Mouse (Mus musculus) CH12.LX (cell line): ENCODE measurements around the gene Zfp771. TPM values are rescaled to one million over a fixed set of nuclear protein-coding genes. Genes with fewer than 3 reads are reported as not detected.

Experiments used
- DNase-seq: peaks from one replicate; pipeline ENCODE4 v3.0.0-alpha.2; 2013; ENCODE audit errors: extremely low read depth
- H3K27ac ChIP-seq: 2 replicates; pipeline ENCODE4 v1.5.1; 2012; ENCODE audit warnings: low read depth, mild to moderate bottlenecking, control low read depth, moderate library complexity; ENCODE audit not compliant: insufficient read depth
- H3K27me3 ChIP-seq: replicated peaks from 2 replicates; pipeline ENCODE3; 2012; ENCODE audit warnings: inconsistent platforms
- H3K36me3 ChIP-seq, 2 experiments: replicated peaks in 1 of 2; 2 replicates each; pipeline versions ENCODE3 to v1.6.1; 2012; ENCODE audit warnings: inconsistent platforms in 1 of 2, low read length in 1 of 2, mild to moderate bottlenecking in 1 of 2, mixed read lengths in 1 of 2, moderate library complexity in 1 of 2; ENCODE audit not compliant: control insufficient read depth in 1 of 2, insufficient read depth in 1 of 2
- H3K4me1 ChIP-seq, 2 experiments: 2 replicates each; pipeline ENCODE4 v1.6.1; 2012; ENCODE audit warnings: inconsistent platforms in 1 of 2, moderate library complexity in 1 of 2; ENCODE audit not compliant: insufficient read depth in 2 of 2, control insufficient read depth in 1 of 2
- H3K4me2 ChIP-seq: 2 replicates; pipeline ENCODE4 v1.6.1; 2012; ENCODE audit warnings: low read depth, mild to moderate bottlenecking, control low read depth; ENCODE audit not compliant: poor library complexity, insufficient read depth, severe bottlenecking
- H3K4me3 ChIP-seq, 3 experiments: fragments of 150-350 bp in 1 of 3; sonication (generic) in 1 of 3; replicated peaks in 1 of 3; 2 replicates each; pipeline versions ENCODE3 to v1.5.1; 2011 to 2012; ENCODE audit warnings: low read depth in 2 of 3, low read length in 2 of 3, mild to moderate bottlenecking in 2 of 3, moderate library complexity in 2 of 3, control low read depth in 1 of 3, improper control_type of control experiment in 1 of 3, inconsistent platforms in 1 of 3, mixed read lengths in 1 of 3; ENCODE audit not compliant: poor library complexity in 1 of 3
- H3K79me2 ChIP-seq: replicated peaks from 2 replicates; pipeline ENCODE4 v1.6.1; 2012; ENCODE audit warnings: mild to moderate bottlenecking, moderate library complexity; ENCODE audit not compliant: control insufficient read depth, poor library complexity, insufficient read depth, severe bottlenecking; ENCODE audit errors: extremely low read depth
- H3K9ac ChIP-seq: 2 replicates; pipeline ENCODE4 v1.6.1; 2012; ENCODE audit warnings: low read depth, mild to moderate bottlenecking, control low read depth, moderate library complexity; ENCODE audit not compliant: insufficient read depth
- H3K9me3 ChIP-seq: replicated peaks from 2 replicates; pipeline ENCODE3; 2012; ENCODE audit warnings: low read length, inconsistent platforms, mixed read lengths
- CHD1 ChIP-seq: IDR thresholded peaks from 2 replicates; pipeline ENCODE4 v1.6.1; 2012; ENCODE audit warnings: low read depth, low read length, improper control_type of control experiment, inconsistent platforms
- CHD2 ChIP-seq: IDR thresholded peaks from 2 replicates; pipeline ENCODE4 v1.6.1; 2011; ENCODE audit warnings: low read length, improper control_type of control experiment
- E2F4 ChIP-seq: IDR thresholded peaks from 2 replicates; pipeline ENCODE4 v1.6.1; 2011; ENCODE audit warnings: low read depth, low read length, improper control_type of control experiment; ENCODE audit not compliant: insufficient replicate concordance
- EP300 ChIP-seq: IDR thresholded peaks from 2 replicates; pipeline ENCODE4 v1.6.1; 2011; ENCODE audit warnings: low read length, improper control_type of control experiment
- ETS1 ChIP-seq: conservative IDR thresholded peaks from 2 replicates; pipeline ENCODE4 v1.6.1; 2012; ENCODE audit warnings: low read depth, mild to moderate bottlenecking, inconsistent platforms, low read length, improper control_type of control experiment, moderate library complexity
- IRF4 ChIP-seq: IDR thresholded peaks from 2 replicates; pipeline ENCODE4 v1.6.1; 2014; ENCODE audit warnings: low read depth, mild to moderate bottlenecking, inconsistent platforms, low read length, improper control_type of control experiment
- JUN ChIP-seq: IDR thresholded peaks from 2 replicates; pipeline ENCODE4 v1.6.1; 2011; ENCODE audit warnings: low read depth, mild to moderate bottlenecking, low read length, improper control_type of control experiment, moderate library complexity; ENCODE audit not compliant: insufficient read depth
- KAT2A ChIP-seq: IDR thresholded peaks from 2 replicates; pipeline ENCODE4 v1.6.1; 2012; ENCODE audit warnings: low read length, improper control_type of control experiment, inconsistent platforms; ENCODE audit not compliant: insufficient replicate concordance
- MAX ChIP-seq: IDR thresholded peaks from 2 replicates; pipeline ENCODE4 v1.6.1; 2011; ENCODE audit warnings: low read length, improper control_type of control experiment
- MAZ ChIP-seq: IDR thresholded peaks from 2 replicates; pipeline ENCODE4 v1.6.1; 2012; ENCODE audit warnings: low read depth, mild to moderate bottlenecking, inconsistent platforms, low read length, improper control_type of control experiment, moderate library complexity
- MEF2A ChIP-seq: IDR thresholded peaks from 2 replicates; pipeline ENCODE4 v1.6.1; 2014; ENCODE audit warnings: low read depth, mild to moderate bottlenecking, inconsistent platforms, low read length, improper control_type of control experiment, borderline replicate concordance
- MXI1 ChIP-seq: IDR thresholded peaks from 2 replicates; pipeline ENCODE4 v1.6.1; 2011; ENCODE audit warnings: mild to moderate bottlenecking, low read depth, low read length, improper control_type of control experiment
- NELFE ChIP-seq: IDR thresholded peaks from 2 replicates; pipeline ENCODE4 v1.6.1; 2011; ENCODE audit warnings: low read depth, low read length, improper control_type of control experiment
- PAX5 ChIP-seq: IDR thresholded peaks from 2 replicates; pipeline ENCODE4 v1.6.1; 2012; ENCODE audit warnings: low read length, inconsistent platforms, mixed read lengths
- RAD21 ChIP-seq: IDR thresholded peaks from 2 replicates; pipeline ENCODE4 v1.6.1; 2011; ENCODE audit warnings: low read depth, mild to moderate bottlenecking, low read length, improper control_type of control experiment, moderate library complexity
- TCF12 ChIP-seq: IDR thresholded peaks from 2 replicates; pipeline ENCODE4 v1.6.1; 2014; ENCODE audit warnings: low read depth, mild to moderate bottlenecking, inconsistent platforms, low read length, improper control_type of control experiment
- UBTF ChIP-seq: IDR thresholded peaks from 2 replicates; pipeline ENCODE4 v1.6.1; 2012; ENCODE audit warnings: low read depth, mild to moderate bottlenecking, inconsistent platforms, low read length, improper control_type of control experiment, moderate library complexity
- USF2 ChIP-seq: conservative IDR thresholded peaks from 2 replicates; pipeline ENCODE4 v1.6.1; 2011; ENCODE audit warnings: low read depth, low read length, improper control_type of control experiment
- ZC3H11A ChIP-seq: IDR thresholded peaks from 2 replicates; pipeline ENCODE4 v1.6.1; 2012; ENCODE audit warnings: low read depth, mild to moderate bottlenecking, inconsistent platforms, low read length, improper control_type of control experiment
- ZKSCAN1 ChIP-seq: IDR thresholded peaks from 2 replicates; pipeline ENCODE4 v1.6.1; 2012; ENCODE audit warnings: low read depth, inconsistent platforms, low read length, improper control_type of control experiment, borderline replicate concordance
- ZNF384 ChIP-seq: IDR thresholded peaks from 2 replicates; pipeline ENCODE4 v1.6.1; 2012; ENCODE audit warnings: low read depth, low read length, improper control_type of control experiment, inconsistent platforms
- dilution Hi-C: fragments of 300-500 bp; cut with MboI; formaldehyde crosslinking; loops from 2 replicates; pipeline ENCODE4 v1.14.3; 2020; ENCODE audit warnings: low sequenced_read_pairs; ENCODE audit not compliant: extremely low pct_unique_long_range_greater_than_20kb, extremely low pct_ligation_motif_present
- in situ Hi-C: fragments of 300-500 bp; cut with MboI; formaldehyde crosslinking; loops from 3 replicates; pipeline ENCODE4 v1.14.3; 2019; ENCODE audit warnings: low sequenced_read_pairs, low pct_ligation_motif_present, low pct_unique_long_range_greater_than_20kb, mixed read lengths
- polyA plus RNA-seq: library from polyadenylated mRNA; unstranded; fragments of >175 nt; gene quantifications from 2 replicates; pipeline ENCODE4 v1.2.1, GENCODE M21; 2012; ENCODE audit warnings: low read depth; ENCODE audit not compliant: insufficient read length
- total RNA-seq, 2 experiments: library from RNA; depleted of rRNA; stranded (reverse); fragments of 300-350 nt in 1 of 2; fragments of >200 nt in 1 of 2; gene quantifications; 2 replicates each; pipeline ENCODE4 v1.2.3; 2012 to 2014

Gene Zfp771
- total and polyA plus RNA-seq, 3 experiments: 26.5 to 35.5 (median 27.0) TPM

GRCm38 (mm10) chr7:127281114-127281513 is 37.0 kb downstream of the Zfp771 start:
- TF ChIP-seq RAD21 (no peak), KAT2A (no peak), NELFE (no peak), MXI1 (no peak), IRF4 (no peak), PAX5 (no peak), MAZ (no peak), E2F4 (no peak), MAX (no peak), USF2 (no peak), EP300 (no peak), ETS1 (no peak), MEF2A (no peak), ZKSCAN1 (no peak), JUN (no peak), CHD2 (no peak), ZC3H11A (no peak), CHD1 (no peak), ZNF384 (no peak)
- Histone ChIP-seq H3K27ac (no peak overlapping the region), H3K79me2 (no peaks in the 10 kb centered on the region), H3K4me3 (no peak overlapping the region), H3K36me3 (peaks cover 0 to under 1% of the 10 kb centered on the region in 2 experiments), H3K4me1 (peaks cover 37 to 77% of the 10 kb centered on the region in 2 experiments), H3K27me3 (no peaks in the 10 kb centered on the region), H3K9ac (no peak overlapping the region), H3K9me3 (no peaks in the 10 kb centered on the region), H3K4me2 (no peak overlapping the region)
- in situ Hi-C loops (no loop called here), dilution Hi-C loops (no loop called here)
- no peak for DNase-seq

- H3K27me3 ChIP-seq: no peaks in the 10 kb centered on the region
- H3K4me2 ChIP-seq: no peak overlapping the region
- in situ Hi-C loops (no loop called here), dilution Hi-C loops (no loop called here)
- no peak overlapping the region for H3K4me3 ChIP-seq
- no peak for TF ChIP-seq ZNF384
- TF ChIP-seq ZKSCAN1: no peak
- TF ChIP-seq UBTF: no peak
- no peak for TF ChIP-seq ETS1
- no peak for TF ChIP-seq MAZ
- TF ChIP-seq TCF12: no peak
- no peak for TF ChIP-seq IRF4
- peaks cover 0 to 6% of the 10 kb centered on the region in 2 experiments for H3K36me3 ChIP-seq
- H3K4me1 ChIP-seq: peaks cover 31 to 76% of the 10 kb centered on the region in 2 experiments
- DNase-seq: no peak
- no peaks in the 10 kb centered on the region for H3K9me3 ChIP-seq
- no peak overlapping the region for H3K9ac ChIP-seq
- no peaks in the 10 kb centered on the region for H3K79me2 ChIP-seq
- H3K27ac ChIP-seq: no peak overlapping the region
Observed at GRCm38 (mm10) chr7:127282190-127282589, 38.1 kb downstream of the Zfp771 start.
